In genomic region chr8:11498786-11499485, GRCm38 (mm10) we compare ENCODE assay signal across 10 mouse cellular contexts. TPM values are rescaled to one million over a fixed set of nuclear protein-coding genes. Genes with fewer than 3 reads are reported as not detected.
DNase-seq lines count a peak whose midpoint lies in the region; ATAC-seq and TF ChIP-seq lines count a peak whose summit lies in the region.
"Had no signal": no experiment of that assay in that cellular context is flagged by ENCODE, and none has a peak within 500 bp of the region (broad histone marks: within the 10 kb centered on the region; RNA-seq: fewer than 3 reads in every experiment).

No protein-coding gene starts in this region.

- no peak for TF ChIP-seq CTCF in lung, postnatal 0 days (IDR thresholded peaks at IDR 0.05)
- TF ChIP-seq CTCF in cerebellum, adult 2 months (IDR thresholded peaks at IDR 0.05; ENCODE audit: borderline replicate concordance, insufficient read depth, low read depth, low read length): no peak

- H3K4me2 ChIP-seq in forebrain, embryonic 15.5 days (replicated peaks): peak overlapping the region; percentile 78
- no peak overlapping the region for H3K4me2 ChIP-seq in forebrain, embryonic 14.5 days (ENCODE audit: low read length)
- peak overlapping the region; percentile 77 for H3K4me2 ChIP-seq in lung, embryonic 15.5 days
- H3K4me2 ChIP-seq in lung, postnatal 0 days (replicated peaks; ENCODE audit: low read depth, low read length): peak overlapping the region; percentile 61

- no peak for DNase-seq in forebrain, embryonic 14.5 days (ENCODE audit: low spot score)
- DNase-seq in lung, postnatal 4 days: no peak
- peak; percentile 80 for DNase-seq in lung, postnatal 0 days (ENCODE audit: low spot score)
- peak; percentile 22 to 48 for DNase-seq in thymus, postnatal 36 days
- no peak for DNase-seq in left cerebral cortex, adult 11 months (ENCODE audit: low spot score)
- DNase-seq in cerebellum, adult 2 months: no peak
- DNase-seq: heart, adult 18-20 months had no signal

- peak; percentile 85 for TF ChIP-seq EP300 in lung, postnatal 0 days (IDR thresholded peaks at IDR 0.05)

- ATAC-seq in forebrain, embryonic 15.5 days (replicated peaks): no peak
- ATAC-seq in forebrain, embryonic 14.5 days: no peak
- no peak for ATAC-seq in lung, embryonic 15.5 days (ENCODE audit: borderline replicate concordance, extremely low read depth, low FRiP score, low TSS enrichment)
- peak; percentile 70 for ATAC-seq in lung, postnatal 0 days
- ATAC-seq: activated CD4-positive, CD25-positive, alpha-beta regulatory T cell, adult 4 months had no signal

- peaks cover 13% of the 10 kb centered on the region for H3K36me3 ChIP-seq in forebrain, embryonic 15.5 days
- peaks cover 22% of the 10 kb centered on the region for H3K36me3 ChIP-seq in forebrain, embryonic 14.5 days (ENCODE audit: control insufficient read depth, insufficient read depth, low read length)
- H3K36me3 ChIP-seq in lung, embryonic 15.5 days: peaks cover 16% of the 10 kb centered on the region
- peaks cover 2% of the 10 kb centered on the region; the same call in 1 of the 2 replicates for H3K36me3 ChIP-seq in lung, postnatal 0 days (ENCODE audit: insufficient read depth, low read length)

- H3K27ac ChIP-seq in forebrain, embryonic 15.5 days (replicated peaks): no peak overlapping the region
- no peak overlapping the region for H3K27ac ChIP-seq in forebrain, embryonic 14.5 days (ENCODE audit: low read depth, low read length)
- peak overlapping the region; percentile 73 for H3K27ac ChIP-seq in lung, embryonic 15.5 days
- peak overlapping the region; percentile 87 for H3K27ac ChIP-seq in lung, postnatal 0 days (ENCODE audit: low read length)
- H3K27ac ChIP-seq in cerebellum, adult 2 months (ENCODE audit: insufficient read depth, low read length): no peak overlapping the region

- H3K4me1 ChIP-seq in forebrain, embryonic 15.5 days: peaks cover 19% of the 10 kb centered on the region
- peaks cover 11% of the 10 kb centered on the region for H3K4me1 ChIP-seq in forebrain, embryonic 14.5 days (ENCODE audit: control insufficient read depth, insufficient read depth, low read length)
- H3K4me1 ChIP-seq in lung, embryonic 15.5 days: peaks cover 24% of the 10 kb centered on the region; the same call in 1 of the 2 replicates
- H3K4me1 ChIP-seq in lung, postnatal 0 days (ENCODE audit: insufficient read depth, low read depth, low read length): peaks cover 7% of the 10 kb centered on the region; the same call in 1 of the 2 replicates
- peaks cover 5% of the 10 kb centered on the region; the same call in 1 of the 2 replicates for H3K4me1 ChIP-seq in cerebellum, adult 2 months (ENCODE audit: control insufficient read depth, insufficient read depth, low read length)

- no peak overlapping the region for H3K9ac ChIP-seq in forebrain, embryonic 15.5 days (replicated peaks)
- no peak overlapping the region for H3K9ac ChIP-seq in forebrain, embryonic 14.5 days (ENCODE audit: low read length)
- H3K9ac ChIP-seq in lung, embryonic 15.5 days: no peak overlapping the region
- no peak overlapping the region for H3K9ac ChIP-seq in lung, postnatal 0 days (replicated peaks; ENCODE audit: low read depth)

- TF ChIP-seq POLR2A in cerebellum, adult 2 months (IDR thresholded peaks at IDR 0.05; ENCODE audit: borderline replicate concordance, insufficient read depth, low read length): no peak

- WGBS in forebrain, embryonic 15.5 days: 92% methylated on average over 4 of the region's 4 CpGs
- WGBS in forebrain, embryonic 14.5 days: 93% methylated on average over 4 of the region's 4 CpGs
- 58% methylated on average over 4 of the region's 4 CpGs for whole genome bisulfite sequencing in lung, embryonic 15.5 days
- 61% methylated on average over 4 of the region's 4 CpGs for WGBS in lung, postnatal 0 days
- WGBS in cerebellum, adult 2 months: 93% methylated on average over 4 of the region's 4 CpGs

- H3K4me3 ChIP-seq in forebrain, embryonic 15.5 days: peak overlapping the region; percentile 89; the same call in 1 of the 2 replicates
- H3K4me3 ChIP-seq in forebrain, embryonic 14.5 days (ENCODE audit: low read depth, low read length): no peak overlapping the region
- H3K4me3 ChIP-seq in lung, embryonic 15.5 days: peak overlapping the region; percentile 94
- H3K4me3 ChIP-seq in lung, postnatal 0 days (ENCODE audit: low read depth, low read length): no peak overlapping the region; the same call in 1 of the 2 replicates
- no peak overlapping the region for H3K4me3 ChIP-seq in cerebellum, adult 2 months (replicated peaks; ENCODE audit: insufficient read depth, low read depth, low read length)

- H3K9me3 ChIP-seq in forebrain, embryonic 15.5 days: no peaks in the 10 kb centered on the region
- H3K9me3 ChIP-seq in forebrain, embryonic 14.5 days (replicated peaks; ENCODE audit: control insufficient read depth, low read length): no peaks in the 10 kb centered on the region
- no peaks in the 10 kb centered on the region for H3K9me3 ChIP-seq in lung, embryonic 15.5 days
- H3K9me3 ChIP-seq in lung, postnatal 0 days (ENCODE audit: low read length): no peaks in the 10 kb centered on the region

- 0 out of 2 replicates have a peak, but pooled peaks cover 9% of the 10 kb centered on the region for H3K27me3 ChIP-seq in forebrain, embryonic 15.5 days
- H3K27me3 ChIP-seq in forebrain, embryonic 14.5 days (replicated peaks; ENCODE audit: control insufficient read depth, insufficient read depth, low read length): no peaks in the 10 kb centered on the region
- no peaks in the 10 kb centered on the region; the same call in 1 of the 2 replicates for H3K27me3 ChIP-seq in lung, embryonic 15.5 days
- H3K27me3 ChIP-seq in lung, postnatal 0 days (replicated peaks; ENCODE audit: insufficient read depth, low read length): no peaks in the 10 kb centered on the region
- H3K27me3 ChIP-seq in cerebellum, adult 2 months (ENCODE audit: control insufficient read depth, insufficient read depth, low read length): no peaks in the 10 kb centered on the region

RNA-seq across cellular contexts. Expression of gene Naxd, which starts 1.6 kb away (rescaled TPM):
- polyA plus RNA-seq in forebrain, embryonic 15.5 days (2015; fragmentation: Nextera tagmentation; extraction: Ambion mirVana): 161 and 166 TPM in 2 replicates
- polyA plus RNA-seq in forebrain, embryonic 14.5 days (2014; fragmentation: Nextera tagmentation; extraction: Ambion mirVana): 158 and 170 TPM in 2 replicates
- 141 and 157 TPM in 2 replicates for polyA plus RNA-seq in lung, embryonic 15.5 days (2015; fragmentation: Nextera tagmentation; extraction: Ambion mirVana)
- polyA plus RNA-seq in lung, postnatal 0 days (2015; fragmentation: Nextera tagmentation; extraction: Ambion mirVana): 201 and 223 TPM in 2 replicates
- polyA plus RNA-seq in cerebellum, adult 2 months (2012; rRNA removed): 105 and 114 TPM in 2 replicates

RNA-seq across cellular contexts. Expression of gene Rab20, which starts 20.4 kb away (rescaled TPM):
- 0.91 and 1.2 TPM in 2 replicates for polyA plus RNA-seq in forebrain, embryonic 15.5 days (2015; fragmentation: Nextera tagmentation; extraction: Ambion mirVana)
- 0.66 and 1.0 TPM in 2 replicates for polyA plus RNA-seq in forebrain, embryonic 14.5 days (2014; fragmentation: Nextera tagmentation; extraction: Ambion mirVana)
- 13.2 and 14.7 TPM in 2 replicates for polyA plus RNA-seq in lung, embryonic 15.5 days (2015; fragmentation: Nextera tagmentation; extraction: Ambion mirVana)
- polyA plus RNA-seq in lung, postnatal 0 days (2015; fragmentation: Nextera tagmentation; extraction: Ambion mirVana): 17.8 and 19.9 TPM in 2 replicates
- 0.62 and 1.1 TPM in 2 replicates for polyA plus RNA-seq in cerebellum, adult 2 months (2012; rRNA removed)

RNA-seq across cellular contexts. Expression of gene Cars2, which starts 51.6 kb away (rescaled TPM):
- 27.9 and 30.2 TPM in 2 replicates for polyA plus RNA-seq in forebrain, embryonic 15.5 days (2015; fragmentation: Nextera tagmentation; extraction: Ambion mirVana)
- polyA plus RNA-seq in forebrain, embryonic 14.5 days (2014; fragmentation: Nextera tagmentation; extraction: Ambion mirVana): 26.0 and 30.5 TPM in 2 replicates
- polyA plus RNA-seq in lung, embryonic 15.5 days (2015; fragmentation: Nextera tagmentation; extraction: Ambion mirVana): 23.5 and 24.3 TPM in 2 replicates
- polyA plus RNA-seq in lung, postnatal 0 days (2015; fragmentation: Nextera tagmentation; extraction: Ambion mirVana): 13.7 and 16.5 TPM in 2 replicates
- polyA plus RNA-seq in cerebellum, adult 2 months (2012; rRNA removed): 27.4 and 27.6 TPM in 2 replicates

RNA-seq across cellular contexts. Expression of gene Ing1, which starts 56.4 kb away (rescaled TPM):
- polyA plus RNA-seq in forebrain, embryonic 15.5 days (2015; fragmentation: Nextera tagmentation; extraction: Ambion mirVana): 55.5 and 56.2 TPM in 2 replicates
- 49.1 and 50.8 TPM in 2 replicates for polyA plus RNA-seq in forebrain, embryonic 14.5 days (2014; fragmentation: Nextera tagmentation; extraction: Ambion mirVana)
- polyA plus RNA-seq in lung, embryonic 15.5 days (2015; fragmentation: Nextera tagmentation; extraction: Ambion mirVana): 47.4 and 48.1 TPM in 2 replicates
- 40.9 and 42.5 TPM in 2 replicates for polyA plus RNA-seq in lung, postnatal 0 days (2015; fragmentation: Nextera tagmentation; extraction: Ambion mirVana)
- 39.2 and 42.2 TPM in 2 replicates for polyA plus RNA-seq in cerebellum, adult 2 months (2012; rRNA removed)

Comparison
In these comparisons a context has a peak if more than half of its experiments do, and no peak if none do; other contexts are left out.
1. H3K4me3 ChIP-seq: peak in forebrain, embryonic 15.5 days (single experiment) and lung, embryonic 15.5 days (single experiment); none in forebrain, embryonic 14.5 days (single experiment), lung, postnatal 0 days (single experiment) and cerebellum, adult 2 months (single experiment).
2. DNase-seq: peak in lung, postnatal 0 days (single experiment) and thymus, postnatal 36 days (2 of 2); none in forebrain, embryonic 14.5 days (single experiment), lung, postnatal 4 days (0 of 2), left cerebral cortex, adult 11 months (single experiment) and cerebellum, adult 2 months (0 of 2).
3. H3K27ac ChIP-seq: peak in lung, embryonic 15.5 days (single experiment) and lung, postnatal 0 days (single experiment); none in forebrain, embryonic 15.5 days (single experiment), forebrain, embryonic 14.5 days (single experiment) and cerebellum, adult 2 months (single experiment).